Mouse (Mus musculus) midbrain, embryonic 15.5 days (tissue): ENCODE measurements around the gene Slc5a5. TPM values are rescaled to one million over a fixed set of nuclear protein-coding genes. Genes with fewer than 3 reads are reported as not detected.

Experiments used
- ATAC-seq: fragments of 200-750 bp; cut with Nextera tagmentation; replicated peaks from 2 replicates; pipeline ENCODE4 v1.8.0; 2017; ENCODE audit warnings: moderate TSS enrichment
- H3K27ac ChIP-seq: fragments of 300-500 bp; sonication (generic); 2 replicates; pipeline ENCODE4 v1.5.1; 2015; ENCODE audit warnings: mild to moderate bottlenecking, inconsistent platforms
- H3K27me3 ChIP-seq: fragments of 300-500 bp; sonication (generic); replicated peaks from 2 replicates; pipeline ENCODE4 v1.6.1; 2015; ENCODE audit warnings: inconsistent platforms
- H3K36me3 ChIP-seq: fragments of 300-500 bp; sonication (generic); replicated peaks from 2 replicates; pipeline ENCODE4 v1.6.1; 2015; ENCODE audit warnings: inconsistent platforms
- H3K4me1 ChIP-seq: fragments of 300-500 bp; sonication (generic); 2 replicates; pipeline ENCODE4 v1.6.1; 2015; ENCODE audit warnings: inconsistent platforms
- H3K4me2 ChIP-seq: fragments of 300-500 bp; sonication (generic); 2 replicates; pipeline ENCODE4 v1.6.1; 2015; ENCODE audit warnings: inconsistent platforms, mild to moderate bottlenecking, moderate library complexity
- H3K4me3 ChIP-seq: fragments of 300-500 bp; sonication (generic); 2 replicates; pipeline ENCODE4 v1.5.1; 2015; ENCODE audit warnings: mild to moderate bottlenecking, inconsistent platforms
- H3K9ac ChIP-seq: fragments of 300-500 bp; sonication (generic); 2 replicates; pipeline ENCODE4 v1.6.1; 2015; ENCODE audit warnings: mild to moderate bottlenecking, inconsistent platforms
- H3K9me3 ChIP-seq: fragments of 300-500 bp; sonication (generic); 2 replicates; pipeline ENCODE4 v1.6.1; 2016; ENCODE audit warnings: inconsistent platforms
- WGBS: fragments of 180-500 bp; shearing (Covaris S2); methylation state at CpG from one replicate; pipeline ENCODE4 v1.1.7; 2015; ENCODE audit warnings: mixed read lengths; 5-methylcytosine and 5-hydroxymethylcytosine counted together
- polyA plus RNA-seq: library from polyadenylated mRNA; unstranded; fragments of >200 nt; fragmentation: Nextera tagmentation; extraction: Ambion mirVana; gene quantifications from 2 replicates; pipeline ENCODE4 v1.2.1, GENCODE M21; 2015

Slc5a5 gene
- polyA plus RNA-seq, 1 experiment from 2014 or later = 1.9 TPM

- Histone ChIP-seq H3K4me1 (peaks cover 19% of the 10 kb centered on the region), H3K27ac (no peak overlapping the region), H3K9ac (no peak overlapping the region), H3K27me3 (peaks cover 54% of the 10 kb centered on the region), H3K9me3 (no peaks in the 10 kb centered on the region), H3K36me3 (peaks cover 19% of the 10 kb centered on the region), H3K4me2 (no peak overlapping the region), H3K4me3 (no peak overlapping the region)
- 14% methylated on average over 21 of the region's 21 CpGs for WGBS
- ATAC-seq = no peak
Observed at GRCm38 (mm10) chr8:70891356-70891755, 1.2 kb downstream of the Slc5a5 start.

DNA sequence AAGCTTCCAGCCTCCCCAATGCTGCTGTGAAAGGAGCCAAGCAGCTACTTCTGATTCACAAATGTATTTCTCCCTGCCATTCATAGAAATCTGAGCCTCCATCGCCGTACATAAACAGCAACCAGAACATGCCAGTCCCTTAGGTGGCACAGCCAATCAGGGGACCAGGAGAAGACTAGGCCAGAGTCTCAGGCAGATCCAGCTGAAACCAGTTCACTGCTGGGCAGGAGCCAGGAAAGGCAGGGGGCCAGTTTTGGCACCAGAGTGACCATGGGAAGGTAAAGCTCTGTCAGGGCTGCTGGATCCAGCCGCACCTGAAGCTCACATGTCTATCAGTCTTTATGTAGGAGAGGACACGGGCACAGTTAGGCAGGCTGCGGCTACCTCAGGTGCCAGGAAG lies 1.9 kb downstream of the Slc5a5 start:
- no peak for ATAC-seq
- Histone ChIP-seq H3K27me3 (peaks cover 54% of the 10 kb centered on the region), H3K9ac (no peak overlapping the region), H3K27ac (no peak overlapping the region), H3K4me2 (no peak overlapping the region), H3K9me3 (no peaks in the 10 kb centered on the region), H3K36me3 (peaks cover 19% of the 10 kb centered on the region), H3K4me1 (peaks cover 12% of the 10 kb centered on the region), H3K4me3 (no peak overlapping the region)
- 89% methylated on average over 5 of the region's 5 CpGs for WGBS

DNA sequence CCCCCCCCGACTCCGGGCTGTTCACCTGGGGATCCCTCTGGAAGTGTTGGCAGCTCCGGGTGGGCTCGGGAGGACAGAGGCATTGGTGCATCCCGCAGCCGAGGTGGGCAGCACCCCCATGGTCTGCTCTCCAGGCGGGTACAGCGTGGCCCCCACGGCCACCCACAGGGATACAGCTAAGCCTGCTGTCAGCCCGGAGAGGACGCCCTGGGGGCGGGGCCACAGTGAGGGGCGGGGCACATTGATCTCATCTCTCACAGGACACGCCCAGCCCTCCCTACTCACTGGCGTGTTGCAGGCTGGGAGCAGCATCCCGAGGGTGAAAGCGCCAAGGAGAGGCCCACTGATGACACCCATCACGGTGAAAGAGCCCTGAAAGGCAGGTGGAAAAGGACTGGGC lies 4.9 kb downstream of the Slc5a5 start:
- H3K36me3 ChIP-seq = no peaks in the 10 kb centered on the region
- 3% methylated on average over 18 of the region's 18 CpGs for WGBS
- peaks cover 30% of the 10 kb centered on the region for H3K27me3 ChIP-seq
- no peak overlapping the region for H3K9ac ChIP-seq
- H3K9me3 ChIP-seq = no peaks in the 10 kb centered on the region
- H3K4me2 ChIP-seq = peak overlapping the region; percentile 23; the same call in 1 of the 2 replicates
- H3K4me1 ChIP-seq = peaks cover 7% of the 10 kb centered on the region
- no peak overlapping the region for H3K4me3 ChIP-seq
- H3K27ac ChIP-seq = no peak overlapping the region
- no peak for ATAC-seq

DNA sequence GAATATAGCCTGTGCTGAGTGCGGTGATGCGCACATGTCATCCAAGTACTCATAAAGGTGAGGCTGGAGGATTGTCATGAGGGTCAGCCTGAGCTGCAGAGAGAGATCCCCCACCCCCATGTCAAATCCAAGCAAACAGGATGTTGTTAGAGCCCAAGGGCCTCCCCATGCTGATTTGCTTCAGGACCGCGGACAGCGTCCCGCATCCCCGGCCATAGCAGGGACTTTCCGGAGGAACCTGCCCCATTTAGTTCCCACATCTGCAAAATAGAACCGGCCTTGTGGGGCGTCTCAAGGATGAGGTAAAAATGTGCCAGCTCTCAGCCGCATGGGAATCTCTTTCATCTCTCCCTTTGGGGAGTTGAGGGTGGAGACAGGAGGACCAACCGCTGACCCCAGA lies 6.9 kb downstream of the Slc5a5 start:
- Histone ChIP-seq H3K4me2 (no peak overlapping the region), H3K4me1 (no peaks in the 10 kb centered on the region), H3K9me3 (no peaks in the 10 kb centered on the region), H3K4me3 (no peak overlapping the region), H3K36me3 (no peaks in the 10 kb centered on the region), H3K9ac (no peak overlapping the region), H3K27me3 (peaks cover 9% of the 10 kb centered on the region), H3K27ac (no peak overlapping the region)
- WGBS = 19% methylated on average over 12 of the region's 12 CpGs
- ATAC-seq = no peak

- 0 out of 2 replicates have a peak, but pooled peaks cover 6% of the 10 kb centered on the region for H3K27me3 ChIP-seq
- H3K4me3 ChIP-seq = no peak overlapping the region
- ATAC-seq = no peak
- no peak overlapping the region for H3K4me2 ChIP-seq
- H3K4me1 ChIP-seq = peaks cover 1% of the 10 kb centered on the region; the same call in 1 of the 2 replicates
- no peak overlapping the region for H3K9ac ChIP-seq
- WGBS = 86% methylated on average over 10 of the region's 10 CpGs
- no peak overlapping the region for H3K27ac ChIP-seq
- H3K9me3 ChIP-seq = no peaks in the 10 kb centered on the region
- no peaks in the 10 kb centered on the region for H3K36me3 ChIP-seq
Observed at GRCm38 (mm10) chr8:70884683-70885082, 7.9 kb downstream of the Slc5a5 start.

GRCm38 (mm10) chr8:70884186-70884585 lies 8.4 kb downstream of the Slc5a5 start:
- Histone ChIP-seq H3K9me3 (no peaks in the 10 kb centered on the region), H3K4me2 (no peak overlapping the region), H3K27me3 (0 out of 2 replicates have a peak, but pooled peaks cover 6% of the 10 kb centered on the region), H3K27ac (no peak overlapping the region), H3K4me3 (no peak overlapping the region), H3K36me3 (no peaks in the 10 kb centered on the region), H3K4me1 (peaks cover 3% of the 10 kb centered on the region; the same call in 1 of the 2 replicates), H3K9ac (no peak overlapping the region)
- WGBS = 80% methylated on average over 4 of the region's 4 CpGs
- no peak for ATAC-seq

- Histone ChIP-seq H3K4me1 (peaks cover 3% of the 10 kb centered on the region; the same call in 1 of the 2 replicates), H3K4me3 (no peak overlapping the region), H3K4me2 (no peak overlapping the region), H3K9ac (no peak overlapping the region), H3K27ac (no peak overlapping the region), H3K9me3 (no peaks in the 10 kb centered on the region), H3K27me3 (0 out of 2 replicates have a peak, but pooled peaks cover 3% of the 10 kb centered on the region), H3K36me3 (no peaks in the 10 kb centered on the region)
- WGBS = 32% methylated on average over 11 of the region's 11 CpGs
- no peak for ATAC-seq
Observed at GRCm38 (mm10) chr8:70880546-70880945, 12.0 kb downstream of the Slc5a5 start.

- no peak for ATAC-seq
- no peak overlapping the region for H3K9ac ChIP-seq
Observed at GRCm38 (mm10) chr8:70880126-70880525, 12.4 kb downstream of the Slc5a5 start.

DNA sequence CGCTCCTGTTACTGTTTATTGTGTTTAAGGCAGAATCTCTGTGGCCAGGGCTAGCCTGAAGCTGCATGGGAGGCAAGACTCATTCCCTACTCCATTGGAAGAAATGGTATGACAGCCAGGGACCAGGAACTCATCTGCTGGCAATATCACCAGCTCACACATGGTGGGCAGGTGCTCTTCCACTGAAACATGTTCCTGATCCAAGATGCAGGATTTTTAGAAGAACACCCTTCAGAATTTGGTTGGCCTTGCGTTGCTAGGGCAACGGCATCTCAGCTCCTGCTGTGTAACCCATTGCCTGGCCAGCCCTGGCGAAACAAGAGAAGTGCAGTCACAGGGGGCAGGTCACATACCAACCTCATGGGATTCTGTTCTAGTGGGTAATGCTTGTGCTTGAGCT lies 13.1 kb downstream of the Slc5a5 start:
- Histone ChIP-seq H3K4me3 (no peak overlapping the region), H3K36me3 (no peaks in the 10 kb centered on the region), H3K27me3 (0 out of 2 replicates have a peak, but pooled peaks cover 3% of the 10 kb centered on the region), H3K27ac (no peak overlapping the region), H3K4me2 (no peak overlapping the region), H3K4me1 (peaks cover 3% of the 10 kb centered on the region; the same call in 1 of the 2 replicates), H3K9me3 (no peaks in the 10 kb centered on the region), H3K9ac (no peak overlapping the region)
- 44% methylated on average over 4 of the region's 4 CpGs for WGBS
- ATAC-seq = no peak

More at GRCm38 (mm10) chr8:70880126-70880525, 12.4 kb downstream of the Slc5a5 start:
- WGBS = 11% methylated on average over 4 of the region's 4 CpGs
- H3K27ac ChIP-seq = no peak overlapping the region
- 0 out of 2 replicates have a peak, but pooled peaks cover 3% of the 10 kb centered on the region for H3K27me3 ChIP-seq
- H3K4me2 ChIP-seq = no peak overlapping the region
- no peaks in the 10 kb centered on the region for H3K36me3 ChIP-seq
- no peaks in the 10 kb centered on the region for H3K9me3 ChIP-seq
- H3K4me3 ChIP-seq = no peak overlapping the region
- peaks cover 3% of the 10 kb centered on the region; the same call in 1 of the 2 replicates for H3K4me1 ChIP-seq

GRCm38 (mm10) chr8:70878178-70878577 lies 14.4 kb downstream of the Slc5a5 start:
- ATAC-seq = no peak
- no peak overlapping the region for H3K9ac ChIP-seq

GRCm38 (mm10) chr8:70876382-70876781 lies 16.2 kb downstream of the Slc5a5 start:
- Histone ChIP-seq H3K27ac (no peak overlapping the region), H3K4me2 (no peak overlapping the region), H3K9me3 (no peaks in the 10 kb centered on the region), H3K9ac (no peak overlapping the region), H3K4me1 (peaks cover 23% of the 10 kb centered on the region), H3K36me3 (no peaks in the 10 kb centered on the region), H3K27me3 (0 out of 2 replicates have a peak, but pooled peaks cover 3% of the 10 kb centered on the region), H3K4me3 (no peak overlapping the region)
- WGBS = 72% methylated on average over 4 of the region's 4 CpGs
- no peak for ATAC-seq

More at GRCm38 (mm10) chr8:70878178-70878577, 14.4 kb downstream of the Slc5a5 start:
- H3K27ac ChIP-seq = no peak overlapping the region
- no peak overlapping the region for H3K4me3 ChIP-seq
- H3K9me3 ChIP-seq = no peaks in the 10 kb centered on the region
- WGBS = 48% methylated on average over 2 of the region's 2 CpGs
- no peaks in the 10 kb centered on the region for H3K36me3 ChIP-seq
- peaks cover 9% of the 10 kb centered on the region; the same call in 1 of the 2 replicates for H3K4me1 ChIP-seq
- H3K4me2 ChIP-seq = no peak overlapping the region
- H3K27me3 ChIP-seq = 0 out of 2 replicates have a peak, but pooled peaks cover 3% of the 10 kb centered on the region

- ATAC-seq = no peak
- H3K4me3 ChIP-seq = no peak overlapping the region
- no peak overlapping the region for H3K4me2 ChIP-seq
- peaks cover 25% of the 10 kb centered on the region for H3K4me1 ChIP-seq
- WGBS = 91% methylated on average over 13 of the region's 13 CpGs
- H3K27me3 ChIP-seq = no peaks in the 10 kb centered on the region
- no peaks in the 10 kb centered on the region for H3K36me3 ChIP-seq
- peak overlapping the region; percentile 90; the same call in 1 of the 2 replicates for H3K27ac ChIP-seq
- H3K9me3 ChIP-seq = no peaks in the 10 kb centered on the region
- H3K9ac ChIP-seq = no peak overlapping the region
Observed at GRCm38 (mm10) chr8:70874441-70874840, 18.1 kb downstream of the Slc5a5 start.

DNA sequence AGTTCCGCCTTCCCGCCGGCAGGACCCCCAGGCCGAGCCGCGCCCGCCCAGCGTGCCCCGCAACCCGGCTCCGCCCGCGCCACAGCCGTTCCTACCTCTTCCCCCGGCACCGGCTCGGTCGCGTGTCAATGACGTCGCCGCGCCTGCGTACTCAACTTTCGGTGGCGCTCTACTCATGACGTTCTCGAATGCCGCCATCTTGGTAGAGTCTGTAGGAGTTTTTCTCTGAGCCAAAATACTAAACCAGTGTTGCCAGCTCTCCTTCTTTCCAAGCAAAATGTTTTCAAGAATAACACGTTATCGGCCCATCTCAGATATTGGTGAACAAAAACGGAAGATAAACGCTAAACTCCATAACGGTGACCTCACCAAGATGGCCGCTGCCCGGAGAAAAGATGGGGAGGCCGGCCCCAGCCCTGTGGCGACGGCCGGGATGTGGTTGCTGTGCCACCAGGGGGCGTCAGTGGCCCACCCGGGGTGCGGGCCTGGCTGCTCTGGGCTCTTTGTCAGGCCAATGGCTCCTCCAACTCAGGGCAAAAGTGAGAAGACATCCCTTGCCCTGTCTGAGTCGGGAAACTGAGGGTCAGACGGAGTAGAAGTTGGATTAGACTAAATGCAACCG lies 19.1 kb downstream of the Slc5a5 start, which contains the start of gene Ccdc124:
Gene Ccdc124 (minus strand): TSS at position 572 of the 622 bp plus-strand sequence.
- Histone ChIP-seq H3K9ac (peak within 1 kb of the TSS; percentile 49), H3K4me2 (peak within 1 kb of the TSS; percentile 87), H3K4me3 (peak within 1 kb of the TSS; percentile 50), H3K27me3 (no peaks in the 10 kb centered on the region), H3K36me3 (no peaks in the 10 kb centered on the region), H3K27ac (peak within 1 kb of the TSS; percentile 90), H3K9me3 (no peaks in the 10 kb centered on the region), H3K4me1 (peaks cover 35% of the 10 kb centered on the region)
- 1% methylated on average over 46 of the region's 46 CpGs for WGBS
- peak; percentile 87 for ATAC-seq
